Mouse (Mus musculus): ENCODE measurements around the gene Tmem184a. TPM values are rescaled to one million over a fixed set of nuclear protein-coding genes. Genes with fewer than 3 reads are reported as not detected.

Gene Tmem184a
- polyA plus RNA-seq, 1 experiment: 7.2 TPM

GRCm38 (mm10) chr5:139796900-139797299 is 22.8 kb downstream of the Tmem184a start:
- H3K4me3 ChIP-seq: peak overlapping the region; percentile 4
- H3K27me3 ChIP-seq (ENCODE audit: control insufficient read depth, insufficient read depth, insufficient read length): no peaks in the 10 kb centered on the region
- peak overlapping the region; percentile 92 for H3K4me2 ChIP-seq (ENCODE audit: low read depth)
- peaks cover 44% of the 10 kb centered on the region for H3K79me2 ChIP-seq (ENCODE audit: control insufficient read depth, insufficient read depth)
- peaks cover 5% of the 10 kb centered on the region for H3K36me3 ChIP-seq (ENCODE audit: control insufficient read depth, insufficient read depth)
- TF ChIP-seq MYOG (IDR thresholded peaks at IDR 0.05; ENCODE audit: control insufficient read depth in 1 of 3, insufficient read depth in 1 of 3, insufficient read length in 2 of 3, low read depth in 2 of 3) (peak in 1 of 3 experiments; percentile 27), TCF3 (IDR thresholded peaks at IDR 0.05; ENCODE audit: insufficient read length, low read depth) (no peak)
- no peak overlapping the region for H3ac ChIP-seq (ENCODE audit: control insufficient read depth, insufficient read length)

GRCm38 (mm10) chr5:139796001-139796620 is 23.6 kb downstream of the Tmem184a start:
- TF ChIP-seq POLR2A (IDR thresholded peaks at IDR 0.05; ENCODE audit: insufficient read length, low read depth) (no peak), SRF (IDR thresholded peaks at IDR 0.05; ENCODE audit: control insufficient read depth, insufficient read length, low read depth) (no peak), MAX (IDR thresholded peaks at IDR 0.05; ENCODE audit: low read depth) (no peak), POLR2AphosphoS2 (IDR thresholded peaks at IDR 0.05; ENCODE audit: insufficient read length, low read depth) (no peak), CEBPB (IDR thresholded peaks at IDR 0.05; ENCODE audit: insufficient read depth, poor library complexity, severe bottlenecking) (no peak), E2F4 (IDR thresholded peaks at IDR 0.05; ENCODE audit: insufficient read depth) (no peak), REST (IDR thresholded peaks at IDR 0.05; ENCODE audit: insufficient read depth, insufficient read length) (no peak), TCF3 (IDR thresholded peaks at IDR 0.05; ENCODE audit: insufficient read length, low read depth) (no peak), USF1 (IDR thresholded peaks at IDR 0.05; ENCODE audit: low read depth) (no peak), TCF12 (IDR thresholded peaks at IDR 0.05; ENCODE audit: insufficient read depth, poor library complexity, severe bottlenecking) (no peak)
- Histone ChIP-seq H3K36me3 (ENCODE audit: control insufficient read depth, insufficient read depth) (peaks cover 5% of the 10 kb centered on the region), H3K4me2 (ENCODE audit: low read depth) (peak overlapping the region; percentile 100), H3K79me2 (ENCODE audit: control insufficient read depth, insufficient read depth) (peaks cover 46% of the 10 kb centered on the region), H3K27me3 (ENCODE audit: control insufficient read depth, insufficient read depth, insufficient read length) (no peaks in the 10 kb centered on the region), H3K4me3 (peak overlapping the region; percentile 83), H3ac (ENCODE audit: control insufficient read depth, insufficient read length) (no peak overlapping the region)

- TF ChIP-seq USF1 (IDR thresholded peaks at IDR 0.05; ENCODE audit: low read depth) (no peak), MYOG (IDR thresholded peaks at IDR 0.05; ENCODE audit: control insufficient read depth in 1 of 3, insufficient read depth in 1 of 3, insufficient read length in 2 of 3, low read depth in 2 of 3) (peak in 2 of 3 experiments; percentile 75 to 95), TCF12 (IDR thresholded peaks at IDR 0.05; ENCODE audit: insufficient read depth, poor library complexity, severe bottlenecking) (peak; percentile 21), MAX (IDR thresholded peaks at IDR 0.05; ENCODE audit: low read depth) (peak; percentile 57), CEBPB (IDR thresholded peaks at IDR 0.05; ENCODE audit: insufficient read depth, poor library complexity, severe bottlenecking) (peak; percentile 10; the same call in 1 of the 2 replicates), MYOD1 (IDR thresholded peaks at IDR 0.05; ENCODE audit: control insufficient read depth in 1 of 3, insufficient read length in 2 of 3, low read depth in 2 of 3) (peak in 2 of 3 experiments; percentile 80 to 91), TCF3 (IDR thresholded peaks at IDR 0.05; ENCODE audit: insufficient read length, low read depth) (peak; percentile 67), REST (IDR thresholded peaks at IDR 0.05; ENCODE audit: insufficient read depth, insufficient read length) (no peak)
- no peaks in the 10 kb centered on the region for H3K27me3 ChIP-seq (ENCODE audit: control insufficient read depth, insufficient read depth, insufficient read length)
- peaks cover 5% of the 10 kb centered on the region for H3K36me3 ChIP-seq (ENCODE audit: control insufficient read depth, insufficient read depth)
- H3K4me2 ChIP-seq (ENCODE audit: low read depth): peak overlapping the region; percentile 100
- H3K79me2 ChIP-seq (ENCODE audit: control insufficient read depth, insufficient read depth): peaks cover 46% of the 10 kb centered on the region
- H3ac ChIP-seq (ENCODE audit: control insufficient read depth, insufficient read length): no peak overlapping the region
- H3K4me3 ChIP-seq: peak overlapping the region; percentile 83
These were observed 24.8 kb downstream of the Tmem184a start for GRCm38 (mm10) chr5:139794938-139795337.

- Histone ChIP-seq H3K27me3 (ENCODE audit: control insufficient read depth, insufficient read depth, insufficient read length) (no peaks in the 10 kb centered on the region), H3K36me3 (ENCODE audit: control insufficient read depth, insufficient read depth) (no peaks in the 10 kb centered on the region), H3K79me2 (ENCODE audit: control insufficient read depth, insufficient read depth) (peaks cover 46% of the 10 kb centered on the region), H3K4me3 (peak overlapping the region; percentile 83), H3K4me2 (ENCODE audit: low read depth) (peak overlapping the region; percentile 100), H3ac (ENCODE audit: control insufficient read depth, insufficient read length) (no peak overlapping the region)
- TF ChIP-seq CEBPB (IDR thresholded peaks at IDR 0.05; ENCODE audit: insufficient read depth, poor library complexity, severe bottlenecking) (no peak), TCF3 (IDR thresholded peaks at IDR 0.05; ENCODE audit: insufficient read length, low read depth) (no peak), POLR2AphosphoS2 (IDR thresholded peaks at IDR 0.05; ENCODE audit: insufficient read length, low read depth) (no peak), TCF12 (IDR thresholded peaks at IDR 0.05; ENCODE audit: insufficient read depth, poor library complexity, severe bottlenecking) (no peak), E2F4 (IDR thresholded peaks at IDR 0.05; ENCODE audit: insufficient read depth) (no peak), REST (IDR thresholded peaks at IDR 0.05; ENCODE audit: insufficient read depth, insufficient read length) (no peak), POLR2A (IDR thresholded peaks at IDR 0.05; ENCODE audit: insufficient read length, low read depth) (no peak), MYOD1 (IDR thresholded peaks at IDR 0.05; ENCODE audit: control insufficient read depth in 1 of 3, insufficient read length in 2 of 3, low read depth in 2 of 3) (no peak), USF1 (IDR thresholded peaks at IDR 0.05; ENCODE audit: low read depth) (no peak), MAX (IDR thresholded peaks at IDR 0.05; ENCODE audit: low read depth) (no peak)
These were observed 25.6 kb downstream of the Tmem184a start for GRCm38 (mm10) chr5:139794137-139794536.

GRCm38 (mm10) chr5:139793338-139794089 is 26.2 kb downstream of the Tmem184a start:
- Histone ChIP-seq H3K4me2 (ENCODE audit: low read depth) (peak overlapping the region; percentile 100), H3K27me3 (ENCODE audit: control insufficient read depth, insufficient read depth, insufficient read length) (no peaks in the 10 kb centered on the region), H3K79me2 (ENCODE audit: control insufficient read depth, insufficient read depth) (peaks cover 46% of the 10 kb centered on the region), H3K4me3 (peak overlapping the region; percentile 83), H3K36me3 (ENCODE audit: control insufficient read depth, insufficient read depth) (no peaks in the 10 kb centered on the region), H3ac (ENCODE audit: control insufficient read depth, insufficient read length) (no peak overlapping the region)
- TF ChIP-seq E2F4 (IDR thresholded peaks at IDR 0.05; ENCODE audit: insufficient read depth) (no peak), MYOG (IDR thresholded peaks at IDR 0.05; ENCODE audit: control insufficient read depth in 1 of 3, insufficient read depth in 1 of 3, insufficient read length in 2 of 3, low read depth in 2 of 3) (no peak), MYOD1 (IDR thresholded peaks at IDR 0.05; ENCODE audit: control insufficient read depth in 1 of 3, insufficient read length in 2 of 3, low read depth in 2 of 3) (peak in 1 of 3 experiments; percentile 2)

Data from myocyte (in vitro differentiated cells).